Mouse (Mus musculus) liver, embryonic 14.5 days (tissue): ENCODE measurements at regions not wholly inside any gene's neighbourhood (a gene's known extent, or its start where the extent isn't known, plus 50 kb on each side); places are given as distances from the start of the nearest gene placed in this dataset.

Experiments
- CTCF ChIP-seq: IDR thresholded peaks from 2 replicates; pipeline ENCODE4 v1.5.1; 2016; ENCODE audit warnings: antibody characterized with exemption, low read depth, control low read depth
- EP300 ChIP-seq: IDR thresholded peaks from 2 replicates; pipeline ENCODE4 v1.6.1; 2016; ENCODE audit warnings: antibody characterized with exemption, low read depth

DNA sequence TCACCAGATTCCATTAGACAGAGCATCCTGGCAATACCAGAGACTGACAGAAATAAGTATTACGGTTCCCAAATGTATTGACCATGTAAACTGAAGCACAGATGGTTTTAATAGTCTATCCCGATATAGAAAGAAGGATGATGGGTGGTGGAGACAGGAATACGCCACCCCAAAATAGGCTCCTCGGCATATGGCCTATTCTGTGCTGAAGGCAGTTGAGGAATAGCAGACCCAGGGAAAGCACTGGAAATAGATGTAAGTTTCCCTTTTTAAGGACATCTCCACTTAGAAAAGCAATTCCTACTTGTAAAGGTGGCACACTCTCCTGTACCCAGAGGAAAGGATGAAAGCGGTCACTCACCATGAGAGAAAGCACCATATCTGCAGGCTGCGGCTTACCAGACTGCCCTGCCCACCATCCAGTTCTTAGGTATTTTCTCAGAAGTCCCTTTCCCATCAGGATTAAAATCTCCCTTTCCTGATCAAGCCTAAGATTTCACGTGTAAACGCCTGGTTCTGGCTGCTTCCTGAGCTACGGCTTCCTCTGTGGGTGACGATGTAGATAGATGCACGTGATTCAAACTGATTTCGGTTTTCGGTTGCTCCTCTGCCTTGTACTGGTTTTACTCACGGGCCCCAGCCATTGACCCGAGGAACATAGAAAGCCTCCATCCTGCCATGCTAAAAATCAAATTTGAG lies 53.3 kb upstream of the Rab3gap2 start:
- no peak for TF ChIP-seq EP300
- no peak for TF ChIP-seq CTCF
